Mouse (Mus musculus) neural tube, embryonic 13.5 days (tissue): ENCODE data around the gene Nutm2. TPM values are rescaled to one million over a fixed set of nuclear protein-coding genes. Genes with fewer than 3 reads are reported as not detected.
"Not testable (repeated sequence)": the region's sequence is repeated elsewhere in the genome, so short reads cannot be mapped to it uniquely, and the experiment has no call there.

Experiments
- ATAC-seq: fragments of 200-750 bp; cut with Nextera tagmentation; 2 replicates; pipeline ENCODE4 v1.8.0; 2017; ENCODE audit warnings: low read depth, mild to moderate bottlenecking, moderate TSS enrichment, moderate library complexity
- H3K27ac ChIP-seq: fragments of 300-500 bp; sonication (generic); replicated peaks from 2 replicates; pipeline ENCODE4 v1.5.1; 2015; ENCODE audit warnings: moderate library complexity, mild to moderate bottlenecking, inconsistent platforms
- H3K27me3 ChIP-seq: fragments of 300-500 bp; sonication (generic); 2 replicates; pipeline ENCODE4 v1.6.1; 2015; ENCODE audit warnings: mild to moderate bottlenecking, inconsistent platforms
- H3K36me3 ChIP-seq: fragments of 300-500 bp; sonication (generic); 2 replicates; pipeline ENCODE4 v1.6.1; 2015; ENCODE audit warnings: mild to moderate bottlenecking, inconsistent platforms
- H3K4me1 ChIP-seq: fragments of 300-500 bp; sonication (generic); replicated peaks from 2 replicates; pipeline ENCODE4 v1.6.1; 2015; ENCODE audit warnings: inconsistent platforms
- H3K4me2 ChIP-seq: fragments of 300-500 bp; sonication (generic); 2 replicates; pipeline ENCODE4 v1.6.1; 2015; ENCODE audit warnings: inconsistent platforms, mild to moderate bottlenecking, moderate library complexity
- H3K4me3 ChIP-seq: fragments of 300-500 bp; sonication (generic); 2 replicates; pipeline ENCODE4 v1.5.1; 2015; ENCODE audit warnings: mild to moderate bottlenecking, inconsistent platforms
- H3K9ac ChIP-seq: fragments of 300-500 bp; sonication (generic); 2 replicates; pipeline ENCODE4 v1.6.1; 2015; ENCODE audit warnings: moderate library complexity, mild to moderate bottlenecking, inconsistent platforms
- H3K9me3 ChIP-seq: fragments of 300-500 bp; sonication (generic); 2 replicates; pipeline ENCODE4 v1.6.1; 2016; ENCODE audit warnings: inconsistent platforms
- WGBS: fragments of 180-500 bp; shearing (Covaris S2); methylation state at CpG from one replicate; pipeline ENCODE4 v1.1.7; 2015; 5-methylcytosine and 5-hydroxymethylcytosine counted together
- polyA plus RNA-seq: library from polyadenylated mRNA; unstranded; fragments of >200 nt; fragmentation: Nextera tagmentation; extraction: Ambion mirVana; gene quantifications from 2 replicates; pipeline ENCODE4 v1.2.1, GENCODE M21; 2015

Gene Nutm2
- not detected in 2 replicates for polyA plus RNA-seq

- no peak within 1 kb of the TSS for H3K4me3 ChIP-seq
- H3K36me3 ChIP-seq: no peaks in the 10 kb centered on the region
- WGBS: 80% methylated on average over 4 of the region's 4 CpGs
- H3K4me2 ChIP-seq: no peak within 1 kb of the TSS
- no peak for ATAC-seq
- no peaks in the 10 kb centered on the region for H3K4me1 ChIP-seq
- H3K9me3 ChIP-seq: no peaks in the 10 kb centered on the region
- no peaks in the 10 kb centered on the region for H3K27me3 ChIP-seq
- H3K27ac ChIP-seq: no peak within 1 kb of the TSS
- H3K9ac ChIP-seq: no peak within 1 kb of the TSS
Measured at GRCm38 (mm10) chr13:50467007-50467406, at the start of gene Nutm2. Gene Nutm2, plus strand, starts transcription at chr13:50467307.

DNA sequence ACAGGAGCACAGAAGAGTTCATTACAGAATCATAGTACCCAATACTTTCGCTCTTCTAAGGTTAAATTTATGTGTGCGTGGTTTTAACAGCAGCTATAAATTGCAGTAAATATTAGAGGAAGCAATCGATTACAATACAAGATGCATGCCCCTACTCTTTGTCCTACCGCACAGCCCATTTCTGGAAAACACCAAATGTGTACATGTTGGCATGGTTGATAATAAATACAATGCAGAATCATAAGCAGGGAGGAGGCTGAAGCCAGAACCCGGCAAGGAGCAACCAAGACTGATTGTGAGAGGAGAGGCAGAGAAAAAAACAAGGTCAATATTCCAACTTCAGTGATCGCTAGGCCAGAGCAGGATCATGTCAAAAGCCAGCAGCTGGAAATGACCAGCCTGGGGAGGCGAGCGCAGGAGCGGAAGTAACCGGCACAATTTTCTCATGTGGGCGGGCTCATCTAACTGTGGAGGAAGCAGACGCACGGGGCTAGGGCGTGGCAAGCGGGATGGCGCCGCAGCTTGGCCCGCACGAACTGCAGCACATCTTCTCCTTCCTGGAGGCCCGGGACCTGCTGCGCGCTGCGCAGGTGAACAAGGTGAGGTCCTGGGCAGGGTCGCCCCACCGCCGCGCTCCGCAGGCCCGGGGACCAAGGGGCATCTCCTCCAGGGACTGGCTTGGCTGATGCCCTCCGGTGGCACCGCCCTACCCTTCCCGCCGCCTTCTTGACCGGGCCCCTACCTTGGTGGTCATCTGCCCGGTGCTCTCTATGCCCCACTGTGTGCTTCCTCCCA lies 49.5 kb upstream of the Nutm2 start, which contains the start of gene Fbxw17:
Fbxw17 (plus strand) TSS at position 476 of the 795 bp plus-strand sequence.
- ATAC-seq: peak; percentile 99
- peaks cover 26% of the 10 kb centered on the region for H3K36me3 ChIP-seq
- no peaks in the 10 kb centered on the region for H3K27me3 ChIP-seq
- peak within 1 kb of the TSS; percentile 92 for H3K9ac ChIP-seq
- H3K9me3 ChIP-seq: no peaks in the 10 kb centered on the region
- 14% methylated on average over 35 of the region's 35 CpGs for WGBS
- H3K4me3 ChIP-seq: peak within 1 kb of the TSS; percentile 80
- peak within 1 kb of the TSS; percentile 73 for H3K4me2 ChIP-seq
- peaks cover 17% of the 10 kb centered on the region for H3K4me1 ChIP-seq
- H3K27ac ChIP-seq: peak within 1 kb of the TSS; percentile 66

DNA sequence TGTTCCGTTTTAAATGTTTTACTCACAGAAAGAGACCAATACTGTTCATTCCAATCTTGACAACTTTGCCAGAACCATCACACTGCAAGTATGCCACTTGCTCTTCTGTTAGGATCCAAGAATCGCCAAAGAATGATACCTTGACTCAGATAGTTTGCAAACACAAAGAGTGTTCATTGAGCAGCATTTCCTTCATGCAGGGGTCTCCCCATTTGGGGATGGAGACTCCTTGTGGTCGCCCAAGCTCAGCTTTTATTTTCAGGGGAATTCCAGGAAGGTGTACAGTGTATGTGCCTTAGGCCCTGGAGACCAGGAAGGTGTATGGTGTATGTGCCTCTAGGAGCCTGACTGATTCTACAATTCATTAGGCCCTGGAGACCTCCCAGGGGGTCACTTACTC lies 48.7 kb upstream of the Nutm2 start:
- Histone ChIP-seq H3K4me3 (peak overlapping the region; percentile 80), H3K4me1 (peaks cover 17% of the 10 kb centered on the region), H3K36me3 (peaks cover 34% of the 10 kb centered on the region), H3K9ac (peak overlapping the region; percentile 92), H3K27me3 (no peaks in the 10 kb centered on the region), H3K9me3 (no peaks in the 10 kb centered on the region), H3K4me2 (peak overlapping the region; percentile 73), H3K27ac (no peak overlapping the region)
- 0 out of 2 replicates have a peak, but pooled peaks have one; percentile 6 for ATAC-seq
- 52% methylated on average over 3 of the region's 3 CpGs for WGBS

DNA sequence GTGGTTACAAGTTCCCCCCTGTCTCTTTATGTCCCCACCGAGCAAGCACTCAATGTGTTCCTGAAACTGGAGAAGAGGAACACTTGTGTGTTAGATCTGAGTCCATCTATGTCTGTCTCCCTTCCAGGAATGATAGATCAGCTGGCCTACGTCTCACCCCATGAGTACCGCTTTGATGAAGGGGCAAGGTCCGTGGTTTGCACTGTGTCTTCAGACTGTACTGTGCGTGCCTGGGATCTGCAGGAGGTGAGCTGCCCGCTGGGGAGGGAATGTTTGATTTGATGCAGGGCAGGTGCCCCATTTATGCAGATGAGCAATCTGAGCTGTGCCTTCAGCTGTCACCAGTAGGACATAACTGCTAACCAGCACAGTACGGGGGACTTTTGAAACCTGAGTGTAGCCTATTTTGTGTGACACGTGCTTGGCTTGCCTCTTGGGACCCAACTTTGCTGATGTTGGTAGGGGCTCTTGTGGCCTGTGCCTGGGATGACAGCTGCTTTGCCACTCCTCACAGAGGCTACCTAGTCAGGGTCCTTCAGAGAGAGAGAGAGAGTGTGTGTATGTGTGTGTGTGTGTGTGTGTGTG lies 43.4 kb upstream of the Nutm2 start:
- Histone ChIP-seq H3K4me2 (no peak overlapping the region), H3K27me3 (no peaks in the 10 kb centered on the region), H3K9me3 (no peaks in the 10 kb centered on the region), H3K27ac (no peak overlapping the region), H3K4me1 (peaks cover 5% of the 10 kb centered on the region), H3K36me3 (peaks cover 86% of the 10 kb centered on the region), H3K9ac (no peak overlapping the region), H3K4me3 (no peak overlapping the region)
- 87% methylated on average over 8 of the region's 8 CpGs for WGBS
- no peak for ATAC-seq

DNA sequence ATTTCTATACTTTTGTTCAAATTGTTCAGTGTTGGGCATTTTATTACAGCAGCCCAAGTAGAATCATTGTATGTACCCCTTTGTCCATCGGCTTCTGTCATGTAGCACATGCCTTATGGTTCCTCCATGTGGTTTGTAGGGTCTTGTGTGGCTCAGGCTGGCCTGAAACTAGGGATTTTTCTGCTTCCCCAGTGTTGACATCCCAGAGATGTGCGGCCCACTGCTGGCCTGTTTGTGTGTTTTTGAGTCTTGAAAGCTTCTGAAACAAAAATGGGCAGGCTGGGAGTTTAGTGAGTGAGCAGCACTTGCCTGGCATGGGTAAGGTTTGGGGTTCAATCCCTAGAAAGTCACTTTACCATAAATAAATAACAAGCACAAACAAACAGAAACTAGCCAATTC lies 42.6 kb upstream of the Nutm2 start:
- no peak overlapping the region for H3K27ac ChIP-seq
- H3K27me3 ChIP-seq: no peaks in the 10 kb centered on the region
- 95% methylated on average over 2 of the region's 2 CpGs for WGBS
- H3K9ac ChIP-seq: no peak overlapping the region
- H3K9me3 ChIP-seq: no peaks in the 10 kb centered on the region
- H3K4me1 ChIP-seq: no peaks in the 10 kb centered on the region
- H3K36me3 ChIP-seq: peaks cover 94% of the 10 kb centered on the region
- H3K4me2 ChIP-seq: no peak overlapping the region
- no peak for ATAC-seq
- no peak overlapping the region for H3K4me3 ChIP-seq

DNA sequence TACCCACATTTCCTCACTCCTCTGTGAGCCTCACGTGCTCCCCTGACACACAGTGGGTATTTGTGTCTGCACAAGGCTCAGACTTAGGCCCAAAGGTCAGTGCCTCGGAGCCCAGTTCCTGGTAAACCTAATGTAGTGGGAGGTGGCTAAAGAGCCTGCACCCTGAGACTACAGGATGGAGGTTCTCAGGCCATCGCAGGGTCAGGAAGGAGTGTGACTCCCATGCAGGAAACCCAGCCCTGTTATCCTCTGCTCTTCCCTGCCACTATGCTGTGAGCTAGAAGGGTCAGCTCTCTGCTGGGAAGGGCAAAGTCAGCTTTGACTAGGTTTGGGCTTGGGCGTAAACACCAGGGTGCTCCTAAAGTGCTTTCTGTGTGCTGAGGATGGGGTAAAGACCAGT lies 40.4 kb upstream of the Nutm2 start:
- Histone ChIP-seq H3K4me1 (no peaks in the 10 kb centered on the region), H3K27ac (no peak overlapping the region), H3K9me3 (no peaks in the 10 kb centered on the region), H3K4me2 (no peak overlapping the region), H3K27me3 (no peaks in the 10 kb centered on the region), H3K36me3 (peaks cover 95% of the 10 kb centered on the region), H3K9ac (no peak overlapping the region), H3K4me3 (no peak overlapping the region)
- 90% methylated on average over 4 of the region's 4 CpGs for WGBS
- no peak for ATAC-seq

- Histone ChIP-seq H3K4me1 (no peaks in the 10 kb centered on the region), H3K27ac (no peak within 1 kb of the TSS), H3K9ac (no peak within 1 kb of the TSS), H3K4me3 (no peak within 1 kb of the TSS), H3K36me3 (no peaks in the 10 kb centered on the region), H3K9me3 (no peaks in the 10 kb centered on the region), H3K27me3 (no peaks in the 10 kb centered on the region), H3K4me2 (no peak within 1 kb of the TSS)
- ATAC-seq: no peak
- 87% methylated on average over 2 of the region's 2 CpGs for WGBS
Measured at GRCm38 (mm10) chr13:50443812-50444211, 23.3 kb upstream of the Nutm2 start, which contains the start of gene Gm47429. Gene Gm47429, minus strand, starts transcription at chr13:50443912.

DNA sequence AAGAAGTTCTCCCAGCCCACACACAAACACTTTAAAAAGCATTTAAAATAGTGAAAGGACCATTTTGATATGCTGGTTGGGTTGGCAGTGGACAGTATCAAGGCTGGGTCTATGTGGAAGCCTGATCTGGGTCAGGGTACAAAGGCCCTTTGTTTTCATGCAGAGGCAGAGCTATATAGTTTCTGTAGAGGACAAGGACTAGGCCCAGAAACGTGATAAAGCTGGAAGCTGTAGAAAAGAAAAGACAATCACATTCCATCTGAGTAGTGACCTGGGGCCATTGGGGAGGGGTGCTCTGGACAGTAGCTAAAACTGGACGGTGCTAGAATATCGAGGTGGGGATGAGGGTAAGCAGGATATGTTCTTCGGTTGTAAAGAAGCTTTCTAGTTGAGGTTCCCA lies 21.8 kb upstream of the Nutm2 start:
- Histone ChIP-seq H3K4me3 (no peak overlapping the region), H3K9ac (no peak overlapping the region), H3K9me3 (no peaks in the 10 kb centered on the region), H3K27ac (no peak overlapping the region), H3K4me2 (no peak overlapping the region), H3K27me3 (no peaks in the 10 kb centered on the region), H3K36me3 (no peaks in the 10 kb centered on the region), H3K4me1 (no peaks in the 10 kb centered on the region)
- ATAC-seq: no peak
- 55% methylated on average over 4 of the region's 4 CpGs for WGBS

GRCm38 (mm10) chr13:50452266-50452665 lies 14.8 kb upstream of the Nutm2 start:
- ATAC-seq, H3K9me3 ChIP-seq, H3K4me3 ChIP-seq, H3K9ac ChIP-seq, H3K4me2 ChIP-seq, H3K36me3 ChIP-seq, H3K4me1 ChIP-seq, H3K27ac ChIP-seq, H3K27me3 ChIP-seq: not testable (repeated sequence)
- WGBS: 76% methylated on average over 9 of the region's 9 CpGs

DNA sequence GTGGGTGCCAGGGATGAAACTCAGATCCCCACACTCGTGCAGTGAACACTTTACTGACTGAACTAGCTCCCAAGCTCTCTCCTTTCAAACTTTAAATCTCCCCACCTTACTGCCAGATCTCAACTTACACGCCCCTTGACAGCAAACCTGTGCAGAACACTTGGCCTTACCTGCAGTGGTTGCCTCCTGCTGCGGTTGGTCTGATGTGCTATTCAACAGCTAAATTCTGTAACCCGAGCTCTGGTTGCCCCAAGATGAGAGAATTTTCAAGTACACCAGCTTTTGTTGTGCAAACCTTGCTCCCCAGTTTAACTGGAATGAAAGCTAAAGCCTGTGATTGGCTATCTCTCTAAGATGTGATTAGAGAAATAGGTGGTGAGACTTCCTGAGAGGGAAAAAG lies 13.7 kb upstream of the Nutm2 start:
- WGBS: 39% methylated on average over 4 of the region's 4 CpGs
- no peak overlapping the region for H3K27ac ChIP-seq

DNA sequence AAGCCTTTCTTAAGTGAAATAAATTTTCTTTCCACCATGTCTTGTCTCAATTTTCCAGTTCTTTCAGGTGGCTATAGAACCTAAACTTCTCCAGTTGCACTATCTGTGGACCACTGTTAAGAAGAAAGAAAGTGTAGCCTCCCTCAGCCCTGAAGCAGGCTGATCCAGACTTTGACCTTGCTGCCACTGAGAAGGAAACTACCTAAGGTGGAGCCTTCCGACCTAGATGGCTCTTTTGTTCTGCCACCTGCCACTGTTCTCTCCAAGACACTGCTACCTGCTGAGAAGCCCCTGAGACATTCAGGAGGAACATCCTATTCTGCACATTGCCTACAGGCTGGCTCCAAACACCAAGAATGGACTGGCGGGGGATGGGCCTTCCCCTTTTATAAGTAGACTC lies 6.7 kb upstream of the Nutm2 start:
- H3K27ac ChIP-seq, H3K27me3 ChIP-seq, H3K36me3 ChIP-seq, H3K4me3 ChIP-seq, H3K9me3 ChIP-seq, H3K4me2 ChIP-seq, H3K4me1 ChIP-seq, H3K9ac ChIP-seq, ATAC-seq: not testable (repeated sequence)
- WGBS: 53% methylated on average over 2 of the region's 2 CpGs

More for the DNA sequence above, 13.7 kb upstream of the Nutm2 start:
- Histone ChIP-seq H3K27me3 (no peaks in the 10 kb centered on the region), H3K9me3 (peaks cover 4% of the 10 kb centered on the region; the same call in 1 of the 2 replicates), H3K4me1 (no peaks in the 10 kb centered on the region), H3K4me3 (no peak overlapping the region), H3K9ac (no peak overlapping the region), H3K36me3 (no peaks in the 10 kb centered on the region), H3K4me2 (no peak overlapping the region)
- ATAC-seq: no peak

DNA sequence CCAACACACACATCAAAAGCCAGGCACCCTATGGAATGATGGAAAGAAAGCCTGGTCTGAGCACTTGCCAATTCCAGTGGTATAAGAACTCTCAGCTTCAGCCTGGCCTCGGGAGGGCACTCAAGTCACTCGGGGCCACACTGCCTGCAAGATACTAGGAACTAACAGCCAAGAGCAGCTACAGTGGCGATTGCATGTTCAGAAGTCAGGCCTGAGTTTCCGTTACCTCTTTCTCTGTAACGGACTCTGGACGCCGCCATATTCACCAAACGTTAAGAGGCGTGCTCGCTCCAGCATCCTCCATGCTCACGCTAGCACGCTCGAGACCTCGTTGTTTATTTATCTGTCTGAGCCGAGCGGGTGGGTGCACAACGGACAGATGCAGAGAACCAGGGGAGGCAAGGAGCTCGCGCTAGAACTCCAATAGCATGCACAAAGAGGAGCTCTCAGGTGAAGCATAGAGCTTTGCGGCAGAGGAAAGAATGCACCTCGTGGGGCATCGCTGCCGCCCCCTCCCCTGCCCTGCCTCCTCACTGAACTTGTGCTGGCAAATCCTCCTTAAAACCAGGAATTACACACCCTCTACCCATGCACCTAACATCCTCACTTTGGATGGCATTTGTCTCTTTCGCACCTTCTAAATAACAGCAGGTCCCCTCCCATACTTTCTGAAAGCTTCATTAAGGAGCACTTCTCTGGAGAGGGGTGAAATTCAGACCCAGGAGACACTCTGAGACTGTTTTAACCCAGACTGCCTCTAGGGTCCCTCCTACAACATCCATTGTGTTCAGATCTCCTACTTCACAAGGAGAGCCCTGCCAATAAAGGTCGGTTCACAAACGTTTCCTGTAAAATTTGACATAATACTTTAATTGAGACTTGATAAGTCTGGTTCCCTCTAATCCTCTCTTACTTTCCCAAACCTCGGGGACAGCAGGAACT lies 2.2 kb upstream of the Nutm2 start:
- H3K4me1 ChIP-seq: no peaks in the 10 kb centered on the region
- peak overlapping the region; percentile 47; the same call in 1 of the 2 replicates for H3K9ac ChIP-seq
- no peaks in the 10 kb centered on the region for H3K36me3 ChIP-seq
- H3K27me3 ChIP-seq: no peaks in the 10 kb centered on the region
- peak overlapping the region; percentile 30 for H3K4me3 ChIP-seq
- no peak overlapping the region for H3K27ac ChIP-seq
- no peaks in the 10 kb centered on the region for H3K9me3 ChIP-seq
- peak overlapping the region; percentile 46 for H3K4me2 ChIP-seq
- ATAC-seq: no peak; the same call in 1 of the 2 replicates
- WGBS: 46% methylated on average over 27 of the region's 27 CpGs
